Mouse (Mus musculus) spleen, adult 2 months (tissue): ENCODE data around the gene Nav3. TPM values are rescaled to one million over a fixed set of nuclear protein-coding genes. Genes with fewer than 3 reads are reported as not detected.
"Not testable (repeated sequence)": the region's sequence is repeated elsewhere in the genome, so short reads cannot be mapped to it uniquely, and the experiment has no call there.

Experiments used
- DNase-seq, 2 experiments: peaks; one replicate each; pipeline versions ENCODE4 v3.0.0 to v3.0.0-alpha.2; 2012 to 2021; ENCODE audit warnings: low spot score in 2 of 2, low read depth in 1 of 2
- H3K27ac ChIP-seq: fragments of 200-500 bp; 2 replicates; pipeline ENCODE4 v1.5.1; 2012; ENCODE audit warnings: low read length, inconsistent platforms; ENCODE audit not compliant: insufficient read depth
- H3K27me3 ChIP-seq: fragments of 200-500 bp; 2 replicates; pipeline ENCODE4 v1.6.1; 2012; ENCODE audit warnings: mild to moderate bottlenecking, moderate library complexity, low read length, inconsistent platforms; ENCODE audit not compliant: control insufficient read depth, insufficient read depth
- H3K36me3 ChIP-seq: fragments of 200-500 bp; 2 replicates; pipeline ENCODE4 v1.6.1; 2012; ENCODE audit warnings: mild to moderate bottlenecking, low read length, inconsistent platforms; ENCODE audit not compliant: control insufficient read depth, insufficient read depth
- H3K4me1 ChIP-seq: fragments of 200-500 bp; 2 replicates; pipeline ENCODE4 v1.6.1; 2011; ENCODE audit warnings: inconsistent platforms; ENCODE audit not compliant: control insufficient read depth, insufficient read depth, insufficient read length
- H3K4me3 ChIP-seq: fragments of 200-500 bp; 2 replicates; pipeline ENCODE4 v1.5.1; 2011; ENCODE audit warnings: mild to moderate bottlenecking, inconsistent platforms; ENCODE audit not compliant: insufficient read depth, insufficient read length; ENCODE audit errors: extremely low read depth
- CTCF ChIP-seq: fragments of 200-500 bp; IDR thresholded peaks from 2 replicates; pipeline ENCODE4 v1.5.1; 2011; ENCODE audit warnings: mild to moderate bottlenecking, inconsistent platforms; ENCODE audit not compliant: insufficient read depth, insufficient read length, insufficient replicate concordance; ENCODE audit errors: extremely low read depth
- POLR2A ChIP-seq: fragments of 200-500 bp; IDR thresholded peaks from 2 replicates; pipeline ENCODE4 v1.6.1; 2011; ENCODE audit warnings: low read depth, low read length, inconsistent platforms
- WGBS: fragments of 180-500 bp; shearing (Covaris S2); methylation state at CpG from one replicate; pipeline ENCODE4 v1.1.7; 2018; 5-methylcytosine and 5-hydroxymethylcytosine counted together
- polyA plus RNA-seq: library from polyadenylated mRNA; depleted of rRNA; stranded (reverse); fragments of >200 nt; gene quantifications from 2 replicates; pipeline ENCODE4 v1.2.3, GENCODE M21; 2012

Nav3 gene
- polyA plus RNA-seq, 1 experiment, result 0.39 TPM

DNA sequence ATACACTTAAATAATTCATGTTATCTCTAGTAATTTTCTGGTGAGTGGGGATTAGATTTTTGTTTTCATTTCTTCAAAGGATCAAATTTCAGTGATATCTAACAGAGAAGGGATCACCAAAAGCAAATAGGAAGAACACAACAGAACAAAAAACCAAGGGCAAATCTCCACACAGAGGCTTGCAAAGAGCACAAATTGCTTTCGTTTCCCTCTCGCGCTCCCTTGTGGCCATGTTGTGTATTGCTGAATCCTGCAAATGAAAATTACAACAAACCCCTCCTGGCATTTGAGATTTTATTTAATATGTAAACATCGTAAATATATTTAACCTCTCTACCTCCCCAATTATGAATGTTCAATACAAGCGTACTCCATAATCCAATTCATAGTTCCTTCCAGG lies 370.8 kb downstream of the Nav3 start:
- H3K4me3 ChIP-seq, result no peak overlapping the region
- TF ChIP-seq POLR2A (no peak), CTCF (peak; percentile 9; the same call in 1 of the 2 replicates)
- no peaks in the 10 kb centered on the region for H3K4me1 ChIP-seq
- no peaks in the 10 kb centered on the region for H3K27me3 ChIP-seq
- DNase-seq, result no peak
- H3K27ac ChIP-seq, result no peak overlapping the region
- 7% methylated on average over 5 of the region's 5 CpGs for WGBS
- no peaks in the 10 kb centered on the region for H3K36me3 ChIP-seq

DNA sequence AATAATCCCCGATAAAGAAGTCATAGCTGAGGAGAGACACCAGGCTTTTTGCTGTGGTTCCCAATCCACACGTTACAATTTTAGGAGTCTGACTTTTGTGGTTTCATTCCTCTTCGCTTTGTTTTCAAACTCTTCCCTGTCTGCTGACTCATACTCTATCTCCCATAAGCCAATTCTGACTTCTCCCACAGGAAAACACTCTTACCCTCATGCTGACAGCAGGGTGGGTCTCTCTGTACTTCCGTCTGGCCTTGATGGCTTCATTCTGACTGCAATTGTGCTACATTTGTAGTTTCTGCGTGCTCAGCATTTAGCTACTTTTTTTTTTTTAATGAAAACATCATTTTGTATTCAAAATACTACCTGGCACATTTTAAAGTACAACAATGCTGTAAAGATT lies 379.4 kb downstream of the Nav3 start:
- WGBS, result 64% methylated on average over 5 of the region's 5 CpGs
- TF ChIP-seq CTCF (no peak), POLR2A (no peak)
- H3K4me1 ChIP-seq, result no peaks in the 10 kb centered on the region

DNA sequence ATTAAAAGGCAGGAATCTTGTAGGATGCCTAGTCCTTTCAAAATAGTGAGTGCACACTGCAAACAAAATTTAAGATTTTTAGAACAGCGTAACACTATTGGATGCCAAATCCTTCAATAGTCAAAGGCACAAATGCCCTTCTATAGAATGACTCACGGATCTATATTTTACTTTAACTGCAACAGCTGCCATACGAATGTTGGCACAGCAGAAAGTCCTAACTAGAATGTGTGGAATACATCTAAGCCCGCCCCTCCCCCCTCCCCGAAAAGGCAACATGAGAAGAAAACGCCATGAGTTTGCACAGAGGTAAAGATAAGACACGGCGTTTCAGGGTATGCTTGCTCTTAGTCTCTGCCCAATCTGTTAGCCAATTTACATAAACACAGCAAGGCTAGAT lies 383.6 kb downstream of the Nav3 start:
- Histone ChIP-seq H3K27ac (no peak overlapping the region), H3K4me1 (no peaks in the 10 kb centered on the region), H3K4me3 (no peak overlapping the region), H3K27me3 (no peaks in the 10 kb centered on the region), H3K36me3 (no peaks in the 10 kb centered on the region)
- WGBS, result 91% methylated on average over 8 of the region's 8 CpGs
- TF ChIP-seq POLR2A (no peak), CTCF (no peak)
- no peak for DNase-seq

More for the DNA sequence above, 379.4 kb downstream of the Nav3 start:
- no peaks in the 10 kb centered on the region for H3K36me3 ChIP-seq
- H3K27ac ChIP-seq, result no peak overlapping the region
- no peak overlapping the region for H3K4me3 ChIP-seq
- H3K27me3 ChIP-seq, result no peaks in the 10 kb centered on the region
- DNase-seq, result no peak

DNA sequence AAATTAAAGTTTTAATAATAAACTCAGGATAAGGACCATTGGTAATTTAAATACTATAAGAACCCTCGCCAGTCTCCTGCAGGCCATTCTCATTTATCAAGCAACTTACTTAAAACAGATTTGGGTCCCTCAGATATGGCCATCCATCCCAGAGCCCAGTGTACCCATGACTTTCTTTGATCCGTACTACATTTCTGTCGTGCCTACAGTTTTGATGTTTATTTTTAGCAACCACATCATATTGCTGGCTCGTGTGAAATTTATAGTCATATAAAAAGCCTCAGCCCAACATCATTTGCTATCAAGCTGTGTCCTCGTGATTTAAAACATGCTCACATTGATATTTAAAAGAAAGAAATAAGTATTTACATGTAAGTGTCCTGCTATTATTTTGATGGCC lies 394.8 kb downstream of the Nav3 start:
- TF ChIP-seq CTCF (no peak), POLR2A (no peak)
- no peaks in the 10 kb centered on the region for H3K36me3 ChIP-seq
- 88% methylated on average over 5 of the region's 5 CpGs for WGBS
- no peak for DNase-seq
- no peak overlapping the region for H3K4me3 ChIP-seq
- no peaks in the 10 kb centered on the region for H3K27me3 ChIP-seq
- no peaks in the 10 kb centered on the region for H3K4me1 ChIP-seq
- no peak overlapping the region for H3K27ac ChIP-seq

DNA sequence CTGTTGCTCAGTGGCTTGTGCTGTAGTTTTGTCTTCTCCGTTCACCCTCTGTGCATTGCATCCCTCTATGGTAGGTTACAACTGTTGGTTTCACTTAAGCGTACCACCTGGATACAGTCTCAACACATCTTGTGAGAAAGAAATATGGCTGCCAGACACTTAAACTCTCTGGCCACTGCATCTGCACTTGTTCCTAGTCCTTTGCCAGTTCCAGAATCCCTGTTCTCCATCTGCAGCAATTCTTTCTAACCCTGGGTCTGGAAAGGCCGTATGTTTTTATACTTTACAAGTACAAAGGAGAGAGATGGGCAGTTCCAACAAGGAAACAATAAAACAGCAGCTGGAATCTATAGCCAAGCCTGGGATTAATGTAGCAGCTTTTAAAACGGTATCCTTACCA lies 418.5 kb downstream of the Nav3 start:
- H3K27me3 ChIP-seq, result no peaks in the 10 kb centered on the region
- no peak for DNase-seq
- H3K4me1 ChIP-seq, result no peaks in the 10 kb centered on the region
- no peak for TF ChIP-seq CTCF
- TF ChIP-seq POLR2A, result no peak
- H3K4me3 ChIP-seq, result no peak overlapping the region
- no peak overlapping the region for H3K27ac ChIP-seq
- WGBS, result 91% methylated on average over 4 of the region's 4 CpGs
- no peaks in the 10 kb centered on the region for H3K36me3 ChIP-seq

DNA sequence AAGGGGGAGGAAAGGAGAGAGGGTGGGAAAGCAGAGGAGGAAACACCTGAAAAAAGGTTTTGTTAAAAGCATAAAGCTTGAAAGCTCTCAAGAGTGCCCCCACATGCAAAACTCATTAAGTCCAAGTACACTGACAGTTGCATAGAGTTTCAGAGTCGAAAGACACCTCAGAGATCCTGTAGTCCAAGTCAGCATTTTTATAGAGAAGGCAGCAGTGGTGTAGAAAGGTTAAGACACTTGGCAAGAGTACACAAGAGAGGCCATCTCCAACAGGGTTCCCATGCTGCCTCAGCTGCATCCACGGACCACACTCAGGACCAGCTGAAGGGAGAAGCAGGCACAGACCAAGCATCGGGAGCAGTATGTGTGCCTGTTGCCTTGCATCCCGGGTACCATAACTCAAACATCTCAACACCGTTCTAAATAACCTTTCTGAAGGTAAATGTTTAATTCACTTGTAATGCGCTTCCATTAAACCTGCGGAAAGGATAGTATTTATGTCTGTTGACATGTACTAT lies 421.4 kb downstream of the Nav3 start:
- Histone ChIP-seq H3K4me1 (no peaks in the 10 kb centered on the region), H3K4me3 (no peak overlapping the region), H3K27me3 (no peaks in the 10 kb centered on the region), H3K27ac (no peak overlapping the region), H3K36me3 (no peaks in the 10 kb centered on the region)
- WGBS, result 92% methylated on average over 7 of the region's 7 CpGs
- TF ChIP-seq POLR2A (no peak), CTCF (no peak)
- DNase-seq, result no peak

DNA sequence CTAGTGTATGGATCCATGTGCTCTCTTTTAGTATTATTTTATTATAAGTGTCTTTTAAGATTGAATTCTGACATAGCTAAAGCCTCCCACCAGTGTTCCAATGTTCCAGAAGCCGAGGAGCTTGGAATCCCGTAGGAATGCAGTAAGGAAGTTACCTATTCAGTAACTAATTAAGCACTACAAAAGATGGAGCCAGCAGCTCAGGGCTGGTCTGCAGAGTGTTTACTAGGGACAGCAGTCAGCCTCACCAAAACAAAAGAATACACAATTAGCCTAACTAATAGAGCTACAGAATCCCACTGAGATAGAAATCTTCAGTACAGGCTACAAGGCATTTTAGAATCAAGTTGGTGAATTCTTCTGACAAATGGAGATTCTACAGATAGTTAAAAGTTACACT lies 431.1 kb downstream of the Nav3 start:
- WGBS, result 84% methylated on average over 2 of the region's 2 CpGs
- not testable (repeated sequence) for H3K27me3 ChIP-seq, H3K27ac ChIP-seq, DNase-seq, H3K4me1 ChIP-seq, H3K36me3 ChIP-seq, H3K4me3 ChIP-seq
